Mouse (Mus musculus) layer of hippocampus, postnatal 36 days (tissue): ENCODE data around the gene Trdmt1. TPM values are rescaled to one million over a fixed set of nuclear protein-coding genes. Genes with fewer than 3 reads are reported as not detected.

Experiments used
- DNase-seq, 2 experiments: peaks; one replicate each; pipeline ENCODE4 v3.0.0; 2022
- total RNA-seq, 2 experiments: library from RNA; stranded (reverse); gene quantifications; 2 replicates each; pipeline ENCODE4 v1.2.3; 2021

The Trdmt1 gene
- total RNA-seq, 2 experiments from 2014 or later, result 4.8 to 6.2 TPM

- no peak for DNase-seq
Observed at GRCm38 (mm10) chr2:13557145-13558030, 12.9 kb upstream of the Trdmt1 start.

- DNase-seq, result no peak
Observed at GRCm38 (mm10) chr2:13556239-13556638, 11.8 kb upstream of the Trdmt1 start.

- DNase-seq, result no peak
Observed at GRCm38 (mm10) chr2:13553966-13554365, 9.5 kb upstream of the Trdmt1 start.

- no peak for DNase-seq
Observed at GRCm38 (mm10) chr2:13548749-13549148, 4.3 kb upstream of the Trdmt1 start.

GRCm38 (mm10) chr2:13543519-13544124, 846 bp downstream of the Trdmt1 start:
- no peak for DNase-seq

DNA sequence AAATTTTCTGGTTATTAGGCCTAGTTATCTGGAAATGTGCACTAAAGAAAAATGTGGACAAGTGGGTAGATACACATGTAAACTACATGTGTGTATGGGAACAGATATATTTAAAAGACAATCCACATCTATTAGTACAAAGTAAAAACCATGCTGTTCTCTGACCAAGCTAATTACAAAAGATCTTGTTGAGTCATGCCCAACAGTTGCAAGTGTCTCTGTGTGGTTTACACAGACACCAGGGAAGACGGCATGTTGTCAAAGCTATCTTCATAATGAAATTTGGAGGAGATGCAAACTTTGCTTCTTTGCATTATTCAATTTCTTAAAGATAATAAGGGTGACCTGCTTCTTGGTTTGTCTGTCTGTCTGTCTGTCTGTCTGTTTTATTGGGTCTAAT, 4.6 kb downstream of the Trdmt1 start:
- no peak for DNase-seq

- no peak for DNase-seq
Observed at GRCm38 (mm10) chr2:13538704-13539377, 5.6 kb downstream of the Trdmt1 start.

- no peak for DNase-seq
Observed at GRCm38 (mm10) chr2:13538258-13538657, 6.2 kb downstream of the Trdmt1 start.

DNA sequence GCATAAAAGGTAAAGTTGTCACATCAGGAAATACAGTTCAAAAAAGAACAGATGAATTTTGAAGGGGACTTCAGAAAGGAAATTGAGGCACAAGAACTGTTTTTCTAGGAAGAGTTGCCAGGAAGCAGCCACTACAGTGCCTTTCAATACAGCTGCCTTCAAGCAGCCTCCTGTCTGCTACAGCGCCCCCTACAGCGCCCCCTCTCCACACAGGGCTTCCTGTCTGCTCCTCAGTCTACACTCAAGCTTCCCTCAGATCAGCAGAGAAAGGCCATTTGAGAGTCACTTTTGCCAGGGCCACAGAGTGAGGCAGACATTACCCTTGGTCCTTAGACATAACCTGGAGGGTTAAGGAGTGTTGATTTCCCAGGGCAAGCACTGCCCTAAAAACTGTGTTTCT, 6.7 kb downstream of the Trdmt1 start:
- DNase-seq, result no peak

DNA sequence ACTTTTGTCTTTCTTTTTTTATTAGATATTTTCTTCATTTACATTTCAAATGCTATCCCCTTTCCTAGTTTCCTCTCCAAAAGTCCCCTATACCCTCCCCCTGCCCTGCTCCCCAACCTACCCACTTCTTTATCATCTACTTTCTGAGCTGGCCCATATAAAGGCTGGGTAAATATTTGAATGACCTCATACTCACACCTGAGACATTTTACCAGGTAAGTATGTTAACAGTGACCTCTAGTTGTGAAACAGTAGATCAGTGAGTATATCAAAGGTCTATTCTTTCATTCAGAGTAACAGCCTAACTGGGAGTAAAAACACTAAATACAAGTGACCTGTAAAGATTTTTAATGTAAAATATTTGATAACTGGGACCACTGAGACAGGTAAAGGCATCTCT, 7.7 kb downstream of the Trdmt1 start:
- DNase-seq, result no peak

DNA sequence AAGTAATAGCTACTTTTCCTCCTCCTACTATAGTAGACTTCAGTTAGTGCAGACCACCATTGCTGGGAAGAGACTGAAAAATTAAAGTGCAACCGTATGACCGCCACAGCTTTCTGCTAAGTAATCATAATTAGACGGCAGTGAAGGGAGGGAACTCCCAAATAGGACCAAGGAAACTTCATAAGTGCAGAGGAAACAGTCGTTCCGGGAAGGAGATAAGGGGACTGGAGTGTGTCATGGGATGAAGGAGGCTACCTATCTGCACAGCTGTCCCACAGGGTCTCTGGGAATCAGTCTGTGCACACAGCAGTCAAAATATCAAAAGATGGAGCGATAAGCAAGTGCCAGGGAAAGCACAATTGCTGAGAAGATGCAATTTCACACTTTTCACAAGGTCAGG, 13.8 kb downstream of the Trdmt1 start:
- no peak for DNase-seq

GRCm38 (mm10) chr2:13529253-13529933, 15.1 kb downstream of the Trdmt1 start:
- DNase-seq, result no peak

DNA sequence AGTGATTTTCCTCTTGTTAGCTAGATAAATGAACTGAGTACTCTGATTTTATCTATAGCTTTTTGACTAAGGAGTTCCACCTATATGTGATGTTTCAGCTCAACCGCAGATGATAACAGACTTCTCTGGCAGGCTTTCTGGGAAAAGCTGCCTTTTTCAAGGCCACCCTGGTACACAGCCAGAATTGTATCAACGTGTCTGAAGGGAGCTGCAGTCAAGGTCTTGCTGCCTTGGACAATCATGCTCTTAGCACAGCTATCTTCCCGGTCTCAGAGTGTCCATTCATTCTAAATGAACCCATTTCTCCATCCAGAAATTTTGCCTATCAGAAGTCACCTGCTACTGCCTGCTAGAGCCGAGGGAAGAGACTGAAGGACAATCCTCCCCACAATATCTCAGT, 16.9 kb downstream of the Trdmt1 start:
- DNase-seq, result no peak

DNA sequence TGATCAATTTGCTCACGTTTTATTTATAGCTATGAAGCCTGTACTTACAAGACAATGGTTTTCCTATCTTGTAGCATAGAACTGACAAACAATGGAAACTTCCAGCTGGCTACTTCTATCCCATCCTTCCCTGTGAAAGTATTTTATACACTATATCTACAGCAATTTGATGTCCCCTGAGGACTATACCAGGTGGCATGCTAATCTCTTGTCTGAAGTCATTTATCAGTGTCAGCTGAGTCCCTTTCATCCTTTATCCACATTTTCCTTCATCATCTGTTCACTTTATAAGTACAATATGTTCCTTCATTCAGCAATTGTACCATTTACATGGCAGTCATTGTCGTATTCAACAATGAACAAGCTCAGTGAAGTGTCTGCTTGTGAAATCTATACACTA, 17.3 kb downstream of the Trdmt1 start:
- no peak for DNase-seq

- no peak for DNase-seq
Observed at GRCm38 (mm10) chr2:13526205-13526604, 18.3 kb downstream of the Trdmt1 start.

DNA sequence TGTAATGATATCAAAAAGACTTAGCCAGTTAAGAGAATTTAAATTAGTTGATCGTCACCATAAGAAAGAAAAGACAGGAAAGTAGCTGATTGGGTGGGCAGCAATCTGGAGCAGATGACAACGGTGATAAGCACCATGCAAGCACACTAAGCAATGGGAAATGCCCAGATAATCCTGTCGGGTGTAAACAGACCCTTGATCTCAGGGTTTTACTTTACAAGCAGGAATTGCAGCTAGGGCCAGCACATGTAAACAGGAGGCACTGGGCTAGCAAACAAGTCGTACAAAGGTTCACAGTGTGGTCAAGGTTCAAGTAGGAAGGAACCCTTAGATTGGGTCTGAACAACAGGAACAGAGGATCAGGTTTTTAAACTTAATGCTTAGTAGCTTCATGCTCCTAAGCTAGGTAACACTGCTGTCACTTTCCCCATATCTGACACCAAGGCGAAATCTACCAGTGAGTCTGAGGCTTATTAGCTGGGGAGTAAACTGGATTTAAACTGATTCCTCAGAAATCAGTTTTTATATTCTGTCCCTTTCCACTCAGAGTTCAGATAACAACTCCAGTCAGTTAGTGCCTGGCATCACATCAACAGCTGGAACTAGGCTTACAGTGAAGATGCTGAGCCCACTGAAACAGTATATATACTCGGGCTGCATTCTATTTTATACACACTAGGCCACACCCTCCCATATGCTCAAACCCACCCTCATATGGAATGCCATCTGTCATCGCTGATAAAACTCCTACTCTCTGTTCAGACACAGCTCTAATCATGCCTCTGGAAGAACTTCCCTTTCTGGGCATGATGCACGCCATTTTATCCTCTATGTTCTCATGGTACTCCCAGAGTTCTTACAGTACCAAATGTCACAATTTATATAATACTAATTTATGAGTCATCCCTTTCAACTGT, 20.7 kb downstream of the Trdmt1 start:
- peak; percentile 66 to 68 for DNase-seq

GRCm38 (mm10) chr2:13522106-13522505, 22.4 kb downstream of the Trdmt1 start:
- no peak for DNase-seq

GRCm38 (mm10) chr2:13514949-13515348, 29.5 kb downstream of the Trdmt1 start:
- no peak for DNase-seq

- DNase-seq, result no peak
Observed at GRCm38 (mm10) chr2:13502717-13503116, 41.8 kb downstream of the Trdmt1 start.

GRCm38 (mm10) chr2:13501553-13501952, 42.9 kb downstream of the Trdmt1 start:
- DNase-seq, result no peak

DNA sequence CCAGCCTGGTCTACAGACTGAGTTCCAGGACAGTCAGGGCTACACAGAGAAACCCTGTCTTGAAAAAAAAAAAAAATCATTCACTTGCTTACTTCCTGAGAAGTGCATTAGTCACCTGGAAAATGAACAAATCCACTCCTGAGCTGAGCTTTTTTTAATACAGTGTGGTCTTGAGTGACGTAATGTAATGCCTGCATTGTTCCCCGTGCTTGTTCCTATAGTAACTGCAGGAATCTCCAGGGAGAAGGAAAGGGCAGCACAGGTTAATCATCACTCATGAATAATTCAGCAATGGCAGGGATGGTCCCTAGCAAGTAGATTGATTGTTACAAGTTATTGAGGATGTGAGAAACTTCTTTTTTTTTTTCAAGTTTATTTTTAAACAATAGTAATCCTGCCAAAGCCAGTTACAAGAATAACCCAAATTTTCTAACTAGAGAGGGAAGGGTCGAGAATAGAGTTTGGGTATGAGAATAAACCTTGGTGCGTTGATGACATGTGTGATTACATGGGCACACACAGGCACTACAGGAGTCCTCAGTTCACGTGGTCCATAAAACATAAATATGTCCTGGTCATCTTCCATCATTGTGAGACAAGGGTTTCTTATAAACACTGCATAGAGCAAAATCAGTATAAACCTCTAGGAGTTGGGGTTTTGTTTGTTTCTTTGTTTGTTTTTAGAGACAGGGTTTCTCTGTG, 44.0 kb downstream of the Trdmt1 start:
- no peak for DNase-seq
